Mouse (Mus musculus) right cerebral cortex, adult 2 months (tissue): ENCODE measurements around the gene Nlrc5.
"Not testable (repeated sequence)": the region's sequence is repeated elsewhere in the genome, so short reads cannot be mapped to it uniquely, and the experiment has no call there.

ENCODE experiments used
- DNase-seq, 2 experiments: peaks; one replicate each; pipeline ENCODE4 v3.0.0; 2021 to 2022; ENCODE audit warnings: low spot score in 2 of 2

Gene Nlrc5

GRCm38 (mm10) chr8:94433981-94434466 lies at the start of gene Nlrc5:
Gene Nlrc5 (plus strand): TSS chr8:94434356.
- peak; percentile 54 to 55 for DNase-seq

GRCm38 (mm10) chr8:94385506-94386213 lies 48.5 kb upstream of the Nlrc5 start:
- peak in 1 of 2 experiments; percentile 15 for DNase-seq

GRCm38 (mm10) chr8:94386214-94387026 lies 47.7 kb upstream of the Nlrc5 start, which contains the start of gene Herpud1:
Gene Herpud1 (plus strand): TSS chr8:94386438.
- DNase-seq: peak; percentile 99

- DNase-seq: peak; percentile 72 to 82
These were observed 47.0 kb upstream of the Nlrc5 start for GRCm38 (mm10) chr8:94387027-94387684.

- DNase-seq: no peak
These were observed 46.4 kb upstream of the Nlrc5 start for GRCm38 (mm10) chr8:94387785-94388184.

- no peak for DNase-seq
These were observed 44.6 kb upstream of the Nlrc5 start for GRCm38 (mm10) chr8:94389531-94389930.

GRCm38 (mm10) chr8:94390429-94390828 lies 43.7 kb upstream of the Nlrc5 start:
- DNase-seq: no peak

GRCm38 (mm10) chr8:94390910-94391309 lies 43.2 kb upstream of the Nlrc5 start:
- no peak for DNase-seq

- DNase-seq: peak; percentile 38 to 52
These were observed 42.0 kb upstream of the Nlrc5 start for GRCm38 (mm10) chr8:94392147-94392546.

- no peak for DNase-seq
These were observed 41.5 kb upstream of the Nlrc5 start for GRCm38 (mm10) chr8:94392648-94393047.

GRCm38 (mm10) chr8:94395851-94396540 lies 38.2 kb upstream of the Nlrc5 start:
- no peak for DNase-seq

- DNase-seq: peak; percentile 28 to 48
These were observed 37.0 kb upstream of the Nlrc5 start for GRCm38 (mm10) chr8:94396964-94397657.

GRCm38 (mm10) chr8:94398587-94398986 lies 35.6 kb upstream of the Nlrc5 start:
- DNase-seq: no peak

- no peak for DNase-seq
These were observed 34.7 kb upstream of the Nlrc5 start for GRCm38 (mm10) chr8:94399361-94399953.

- DNase-seq: not testable (repeated sequence)
These were observed 34.2 kb upstream of the Nlrc5 start for GRCm38 (mm10) chr8:94399957-94400356.

GRCm38 (mm10) chr8:94408443-94409080 lies 25.6 kb upstream of the Nlrc5 start:
- no peak for DNase-seq

- DNase-seq: no peak
These were observed 24.6 kb upstream of the Nlrc5 start for GRCm38 (mm10) chr8:94409523-94409922.

- DNase-seq: no peak
These were observed 21.6 kb upstream of the Nlrc5 start for GRCm38 (mm10) chr8:94412518-94412917.

- no peak for DNase-seq
These were observed 20.6 kb upstream of the Nlrc5 start for GRCm38 (mm10) chr8:94413509-94413908.

GRCm38 (mm10) chr8:94415218-94415617 lies 18.9 kb upstream of the Nlrc5 start:
- no peak for DNase-seq
